Mouse (Mus musculus): ENCODE data around the gene Dnaja3.
"Not testable (repeated sequence)": the region's sequence is repeated elsewhere in the genome, so short reads cannot be mapped to it uniquely, and the experiment has no call there.

The Dnaja3 gene

DNA sequence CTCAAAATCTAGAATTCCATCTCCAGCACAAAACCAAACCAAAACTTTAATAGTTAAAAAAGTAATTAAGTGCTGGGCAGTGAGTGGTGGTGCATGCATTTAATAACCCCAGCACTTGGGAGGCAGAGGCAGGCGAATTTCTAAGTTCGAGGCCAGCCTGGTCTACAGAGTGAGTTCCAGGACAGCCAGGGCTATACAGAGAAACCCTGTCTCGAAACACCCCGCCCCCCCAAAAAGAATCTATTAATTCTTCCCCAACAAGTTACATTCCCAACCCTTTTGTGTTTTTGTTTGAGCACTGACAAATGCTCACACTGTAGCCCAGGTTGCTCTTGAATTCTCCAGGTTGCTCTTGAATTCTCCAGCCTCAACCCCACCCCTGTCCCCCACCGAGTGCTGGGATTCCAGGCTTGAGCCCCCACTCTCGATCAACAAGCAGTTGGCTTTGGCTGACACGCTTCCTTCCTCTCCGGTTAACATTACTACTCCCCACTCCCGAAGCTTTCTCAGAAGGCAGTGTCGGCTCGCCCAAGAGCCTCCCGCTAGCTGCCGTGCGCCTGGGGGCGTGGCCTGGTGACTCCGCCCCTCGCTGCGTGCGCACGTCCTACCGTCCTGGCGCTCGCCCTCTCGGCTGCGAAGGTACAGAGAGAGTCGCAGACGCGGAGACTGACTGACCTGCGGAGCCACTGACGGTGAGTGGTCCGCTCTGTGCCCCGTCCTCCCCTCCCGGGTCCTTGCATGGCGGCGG is 86.2 kb downstream of the Dnaja3 start, which contains the start of gene Hmox2:
Gene Hmox2, plus strand, starts transcription at position 582 of the 748 bp plus-strand sequence.
- peak; percentile 95 for DNase-seq

GRCm38 (mm10) chr16:4726528-4727128 is 86.8 kb downstream of the Dnaja3 start:
- peak; percentile 60 for DNase-seq

DNA sequence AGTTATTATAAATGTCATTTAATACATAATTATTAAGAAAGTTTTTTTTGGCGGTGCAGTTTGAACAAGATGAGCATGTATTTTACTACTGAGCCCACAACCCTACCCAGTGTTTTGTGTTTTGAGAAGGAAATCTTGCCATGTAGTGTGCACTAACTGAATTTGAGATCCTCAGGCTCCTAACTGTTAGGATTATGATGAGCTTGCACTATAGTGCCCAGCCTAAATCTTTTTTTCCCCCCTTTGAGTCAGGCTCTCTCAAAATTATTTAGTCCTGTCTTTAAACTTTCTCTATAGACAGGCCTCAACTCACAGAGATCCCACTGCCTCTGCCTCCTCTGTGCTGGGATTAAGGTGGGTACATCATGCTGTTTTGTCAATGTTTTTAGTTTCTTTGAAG is 87.7 kb downstream of the Dnaja3 start:
- DNase-seq = no peak

DNA sequence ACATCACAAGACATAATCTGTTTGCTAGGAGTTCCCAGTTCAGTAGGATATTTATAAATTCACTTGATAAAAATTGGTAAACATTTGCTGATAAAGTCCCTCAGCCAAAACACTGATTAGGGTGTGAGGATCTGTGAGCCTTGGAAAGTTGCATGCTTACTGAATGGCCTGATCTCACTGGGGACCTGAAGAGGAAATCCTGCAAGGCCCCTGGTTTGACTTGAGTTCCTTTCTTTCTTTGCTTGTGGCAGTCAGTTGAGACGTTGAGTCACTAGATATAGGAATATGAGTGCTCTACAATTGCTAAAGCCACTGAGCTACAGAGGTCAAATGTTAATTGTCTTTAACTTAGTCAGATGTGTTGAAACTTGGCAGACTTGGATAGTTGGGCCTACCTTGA is 88.2 kb downstream of the Dnaja3 start:
- no peak for DNase-seq

DNA sequence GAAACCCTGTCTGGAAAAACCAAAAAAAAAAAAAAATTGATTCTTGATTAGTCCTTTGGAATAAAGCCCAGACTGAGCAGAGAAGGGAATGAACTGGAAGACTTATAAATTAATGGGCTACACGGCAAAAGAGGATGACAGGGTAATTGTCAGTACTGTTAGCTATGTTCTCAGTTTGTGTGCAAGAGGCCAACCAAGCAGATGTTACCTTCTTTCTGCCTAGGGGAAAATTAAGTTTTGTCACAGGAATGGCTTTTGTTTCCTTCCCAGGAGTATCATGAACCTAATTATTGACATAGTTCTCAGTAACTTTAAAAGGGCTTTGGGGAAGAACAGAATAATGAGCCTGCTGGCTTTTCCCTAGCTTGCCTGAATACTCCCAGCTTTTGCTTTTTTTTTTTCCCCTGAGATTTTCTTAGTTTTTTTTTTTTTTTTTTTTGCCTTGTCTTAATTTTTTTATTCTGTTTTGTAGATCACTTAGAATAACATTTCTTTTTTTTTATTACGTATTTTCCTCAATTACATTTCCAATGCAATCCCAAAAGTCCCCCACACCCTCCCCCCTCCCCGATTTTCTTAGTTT is 91.1 kb downstream of the Dnaja3 start:
- no peak for DNase-seq

- DNase-seq = no peak
These were observed 96.5 kb downstream of the Dnaja3 start for GRCm38 (mm10) chr16:4736262-4736661.

GRCm38 (mm10) chr16:4739994-4740393 is 100.2 kb downstream of the Dnaja3 start:
- DNase-seq = no peak

DNA sequence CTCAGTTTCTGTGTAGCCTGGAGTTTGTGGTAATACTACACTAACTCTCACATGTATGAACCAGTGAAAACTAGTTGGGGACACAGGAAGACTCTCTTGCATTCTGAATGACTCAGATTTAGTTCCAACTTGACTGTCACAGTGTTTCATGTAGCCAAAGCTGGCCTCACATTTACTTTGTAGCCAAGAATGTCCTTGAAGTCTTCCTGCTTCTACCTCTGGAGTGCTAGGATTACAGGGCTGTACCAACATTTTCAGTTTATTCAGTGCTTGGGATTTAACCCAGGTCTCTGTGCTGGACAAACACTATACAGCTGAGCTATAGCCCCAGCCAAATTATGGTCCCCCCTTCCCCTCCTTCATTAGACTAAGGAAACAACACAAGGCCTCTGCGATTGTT is 102.4 kb downstream of the Dnaja3 start:
- DNase-seq = no peak

- DNase-seq = no peak
These were observed 112.4 kb downstream of the Dnaja3 start for GRCm38 (mm10) chr16:4752155-4752554.

DNA sequence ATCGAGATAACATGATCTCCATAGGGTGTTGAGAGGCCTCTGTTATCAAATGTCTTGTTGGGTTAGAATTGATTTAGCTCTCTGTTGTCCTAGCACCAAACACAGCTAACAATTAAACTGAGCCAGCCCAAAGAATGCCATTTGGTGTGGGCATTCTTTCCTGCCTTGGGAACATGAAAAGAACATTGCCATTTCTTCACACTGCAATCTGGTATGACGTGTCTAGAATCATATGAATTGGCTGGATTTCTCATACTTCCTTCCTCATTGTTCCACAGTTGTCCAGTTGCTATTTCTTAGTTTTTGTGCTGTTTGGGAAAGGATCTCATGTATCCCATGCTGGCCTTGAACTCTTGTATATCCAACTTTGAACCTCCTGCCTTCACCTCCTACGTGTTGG is 114.3 kb downstream of the Dnaja3 start:
- DNase-seq = no peak

- DNase-seq = not testable (repeated sequence)
These were observed 117.0 kb downstream of the Dnaja3 start for GRCm38 (mm10) chr16:4756660-4757335.

Data from kidney, adult 9 months (tissue).